Mouse (Mus musculus): ENCODE measurements around the gene Snrpd3. TPM values are rescaled to one million over a fixed set of nuclear protein-coding genes. Genes with fewer than 3 reads are reported as not detected.
"Not testable (repeated sequence)": the region's sequence is repeated elsewhere in the genome, so short reads cannot be mapped to it uniquely, and the experiment has no call there.

Gene Snrpd3
- polyA plus RNA-seq (2015; fragmentation: Nextera tagmentation; extraction: Ambion mirVana) = 62.6 and 63.3 TPM in 2 replicates

DNA sequence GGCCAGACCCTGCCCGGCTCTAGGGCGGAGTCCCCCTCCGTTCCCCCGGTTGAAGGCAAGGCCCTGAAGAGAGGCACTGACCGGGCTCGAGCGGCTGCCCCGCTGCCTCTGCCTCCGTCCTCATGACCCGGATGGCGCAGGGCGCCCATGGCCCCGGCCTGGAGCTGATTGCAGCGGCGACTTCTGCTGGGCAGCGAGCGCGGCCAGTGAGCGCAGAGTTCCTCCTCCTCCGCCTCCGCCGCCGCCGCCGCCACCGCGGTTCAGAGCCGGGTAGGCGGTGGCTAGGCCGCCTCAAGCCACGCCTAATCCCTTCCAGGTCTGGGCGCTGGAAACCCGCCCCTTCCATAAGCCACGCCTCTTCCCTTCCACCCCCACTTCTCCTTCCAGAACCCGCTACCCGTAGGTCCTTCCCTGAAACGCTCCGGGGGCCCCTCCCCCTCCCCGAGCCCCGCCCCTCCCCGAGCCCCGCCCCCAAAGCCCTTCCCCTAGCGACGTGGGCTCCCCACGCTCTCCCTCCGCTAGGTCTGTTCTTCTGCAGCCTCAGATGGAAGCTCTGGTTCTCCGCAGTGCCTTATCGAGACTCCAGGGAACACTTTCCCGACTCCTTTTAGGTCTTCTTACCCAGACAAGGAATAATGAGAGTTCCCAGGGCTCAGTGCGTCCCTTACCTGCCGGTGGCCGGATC is at the start of gene Snrpd3:
Gene Snrpd3 (plus strand): TSS at position 479 of the 685 bp plus-strand sequence.
- Histone ChIP-seq H3K4me3 (ENCODE audit: low read depth, low read length) (peak within 1 kb of the TSS; percentile 77), H3K9me3 (ENCODE audit: control insufficient read depth) (no peaks in the 10 kb centered on the region), H3K4me2 (replicated peaks; ENCODE audit: low read depth) (peak within 1 kb of the TSS; percentile 82), H3K27ac (ENCODE audit: low read depth, low read length) (peak within 1 kb of the TSS; percentile 99), H3K9ac (ENCODE audit: low read depth, low read length) (peak within 1 kb of the TSS; percentile 92), H3K36me3 (ENCODE audit: control insufficient read depth, insufficient read depth) (peaks cover 21% of the 10 kb centered on the region; the same call in 1 of the 2 replicates), H3K4me1 (replicated peaks; ENCODE audit: control insufficient read depth, insufficient read depth, low read length) (peaks cover 11% of the 10 kb centered on the region; the same call in 1 of the 2 replicates), H3K27me3 (replicated peaks; ENCODE audit: control insufficient read depth, insufficient read depth, low read length) (no peaks in the 10 kb centered on the region)
- ATAC-seq = peak; percentile 90
- TF ChIP-seq CTCF (IDR thresholded peaks at IDR 0.05; ENCODE audit: low read depth) = no peak
- under 1% methylated on average over 47 of the region's 52 CpGs for WGBS

DNA sequence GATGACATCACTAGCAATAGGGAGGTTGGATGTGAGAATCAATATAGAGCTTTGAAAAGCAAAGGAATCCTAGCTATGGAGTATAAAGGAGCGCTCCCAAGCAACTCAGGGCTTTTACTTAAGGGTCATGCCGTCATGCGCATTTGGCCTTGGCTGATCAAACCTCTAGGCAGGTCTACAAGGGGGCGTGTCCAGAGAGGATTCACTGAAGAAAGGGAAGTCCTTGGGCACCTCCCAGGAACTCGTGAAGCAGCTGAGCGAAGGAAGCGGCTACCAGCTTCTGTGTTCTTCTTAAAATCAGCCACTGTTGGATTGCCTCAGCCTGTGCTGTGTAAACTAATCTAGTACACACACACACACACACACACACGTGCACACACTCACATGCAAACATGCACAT is 43.9 kb upstream of the Snrpd3 start:
- no peak overlapping the region for H3K9ac ChIP-seq (ENCODE audit: low read depth, low read length)

DNA sequence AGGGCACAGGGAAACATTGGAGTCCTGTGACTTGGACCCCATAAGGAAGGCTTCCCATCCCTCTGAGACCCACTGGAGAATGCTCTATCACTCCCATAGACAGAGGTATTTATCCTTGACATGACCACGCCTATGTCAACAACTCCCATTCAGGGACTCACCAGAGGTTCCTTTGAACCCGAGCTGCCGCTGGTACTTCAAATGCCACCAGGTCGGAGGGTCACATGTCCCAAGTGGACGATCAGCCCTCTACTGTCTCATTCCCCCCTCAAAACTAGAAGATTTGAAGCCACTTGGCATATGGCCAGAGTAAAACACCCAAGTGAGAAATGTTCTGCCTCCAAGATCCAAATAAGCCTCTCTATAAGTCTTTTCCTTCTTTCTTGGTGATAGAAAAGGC is 42.8 kb upstream of the Snrpd3 start:
- TF ChIP-seq CTCF (IDR thresholded peaks at IDR 0.05; ENCODE audit: low read depth) = no peak
- Histone ChIP-seq H3K9me3 (ENCODE audit: control insufficient read depth) (no peaks in the 10 kb centered on the region), H3K4me3 (ENCODE audit: low read depth, low read length) (no peak overlapping the region), H3K4me1 (replicated peaks; ENCODE audit: control insufficient read depth, insufficient read depth, low read length) (no peaks in the 10 kb centered on the region), H3K4me2 (replicated peaks; ENCODE audit: low read depth) (no peak overlapping the region), H3K27me3 (replicated peaks; ENCODE audit: control insufficient read depth, insufficient read depth, low read length) (no peaks in the 10 kb centered on the region), H3K27ac (ENCODE audit: low read depth, low read length) (no peak overlapping the region), H3K9ac (ENCODE audit: low read depth, low read length) (no peak overlapping the region), H3K36me3 (ENCODE audit: control insufficient read depth, insufficient read depth) (no peaks in the 10 kb centered on the region)
- ATAC-seq = no peak
- 25% methylated on average over 5 of the region's 5 CpGs for WGBS

More for the DNA sequence above, 43.9 kb upstream of the Snrpd3 start:
- H3K9me3 ChIP-seq (ENCODE audit: control insufficient read depth) = no peaks in the 10 kb centered on the region
- H3K4me3 ChIP-seq (ENCODE audit: low read depth, low read length) = no peak overlapping the region
- no peak for TF ChIP-seq CTCF (IDR thresholded peaks at IDR 0.05; ENCODE audit: low read depth)
- no peaks in the 10 kb centered on the region for H3K4me1 ChIP-seq (replicated peaks; ENCODE audit: control insufficient read depth, insufficient read depth, low read length)
- no peak overlapping the region for H3K4me2 ChIP-seq (replicated peaks; ENCODE audit: low read depth)
- H3K27ac ChIP-seq (ENCODE audit: low read depth, low read length) = no peak overlapping the region
- no peak for ATAC-seq
- 72% methylated on average over 8 of the region's 8 CpGs for WGBS
- H3K27me3 ChIP-seq (replicated peaks; ENCODE audit: control insufficient read depth, insufficient read depth, low read length) = no peaks in the 10 kb centered on the region
- H3K36me3 ChIP-seq (ENCODE audit: control insufficient read depth, insufficient read depth) = no peaks in the 10 kb centered on the region

DNA sequence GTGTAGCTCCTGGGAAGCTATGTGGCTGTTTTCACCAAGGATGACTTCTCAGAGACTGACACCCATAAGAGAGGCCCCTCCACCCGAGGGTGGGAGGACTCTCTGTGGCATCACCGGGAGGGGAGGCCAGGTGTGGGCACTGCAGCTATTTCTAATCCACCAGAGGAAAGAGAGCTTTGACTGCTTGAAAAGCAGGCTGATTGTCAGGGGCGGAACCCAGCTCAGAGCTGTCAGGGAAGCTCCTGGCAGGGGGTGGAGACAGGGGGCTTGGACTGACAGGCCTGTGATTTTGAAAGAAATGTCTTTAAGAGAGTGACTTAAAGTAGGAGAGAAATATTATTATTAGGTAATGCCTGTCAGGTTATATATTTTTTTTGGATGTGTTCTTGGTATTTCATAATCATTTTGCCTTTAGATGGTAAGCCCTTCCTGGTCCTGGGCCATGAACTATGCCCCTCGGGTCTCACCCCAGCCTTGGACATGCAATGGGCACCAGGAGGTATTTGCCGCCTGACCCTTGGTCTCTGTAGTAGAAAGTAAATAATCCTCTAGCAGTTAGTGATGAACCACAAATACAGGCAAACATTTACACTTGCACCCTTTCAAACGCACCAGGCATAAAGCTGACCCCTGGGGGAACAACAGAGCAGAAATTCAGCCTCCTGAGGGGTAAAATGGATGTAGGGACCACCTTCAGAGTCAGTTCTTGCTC is 42.1 kb upstream of the Snrpd3 start:
- not testable (repeated sequence) for H3K9ac ChIP-seq (ENCODE audit: low read depth, low read length); H3K9me3 ChIP-seq (ENCODE audit: control insufficient read depth); H3K27me3 ChIP-seq (replicated peaks; ENCODE audit: control insufficient read depth, insufficient read depth, low read length); H3K36me3 ChIP-seq (ENCODE audit: control insufficient read depth, insufficient read depth); H3K4me2 ChIP-seq (replicated peaks; ENCODE audit: low read depth); H3K27ac ChIP-seq (ENCODE audit: low read depth, low read length); H3K4me3 ChIP-seq (ENCODE audit: low read depth, low read length); H3K4me1 ChIP-seq (replicated peaks; ENCODE audit: control insufficient read depth, insufficient read depth, low read length); ATAC-seq
- WGBS = 36% methylated on average over 4 of the region's 6 CpGs

DNA sequence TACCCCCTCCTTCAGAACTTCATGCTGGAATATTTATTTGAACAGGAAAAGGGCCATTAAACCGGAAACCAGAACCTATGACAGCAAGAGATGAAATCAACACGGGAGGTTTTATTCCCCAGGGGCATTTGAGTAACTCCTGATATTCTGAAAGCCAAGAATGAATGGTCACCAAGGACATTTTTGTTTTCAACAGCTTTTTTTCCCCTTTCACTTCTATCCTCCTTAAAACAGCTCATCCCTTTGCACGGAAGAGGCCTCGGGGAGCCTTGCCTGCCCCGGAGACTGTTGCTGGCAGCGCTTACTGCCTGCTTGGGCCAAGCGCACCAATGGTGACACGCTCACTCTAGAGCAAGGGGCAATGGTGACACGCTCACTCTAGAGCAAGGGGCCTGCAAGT is 40.3 kb upstream of the Snrpd3 start:
- 75% methylated on average over 9 of the region's 9 CpGs for WGBS
- H3K27ac ChIP-seq (ENCODE audit: low read depth, low read length) = no peak overlapping the region

DNA sequence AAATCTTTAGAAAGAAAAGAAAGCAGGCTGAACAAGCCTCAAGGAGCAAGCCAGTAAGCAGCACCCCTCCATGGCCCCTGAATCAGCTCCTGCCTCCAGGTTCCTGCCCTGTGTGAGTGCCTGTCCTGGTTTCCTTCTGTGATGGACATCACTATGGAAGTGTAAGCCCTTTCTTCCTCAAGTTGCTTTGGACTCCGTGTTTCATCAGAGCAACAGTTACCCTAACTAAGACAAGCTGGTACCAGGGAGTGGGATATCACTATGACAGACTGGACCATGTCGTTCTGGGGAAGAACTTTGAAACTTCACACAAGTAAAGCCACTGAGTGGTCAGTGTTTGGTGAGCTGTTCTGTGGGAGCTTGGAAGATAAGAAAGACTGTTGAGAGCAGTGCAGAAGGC is 37.4 kb upstream of the Snrpd3 start:
- ATAC-seq = no peak
- Histone ChIP-seq H3K36me3 (ENCODE audit: control insufficient read depth, insufficient read depth) (no peaks in the 10 kb centered on the region), H3K27ac (ENCODE audit: low read depth, low read length) (no peak overlapping the region), H3K9ac (ENCODE audit: low read depth, low read length) (no peak overlapping the region), H3K27me3 (replicated peaks; ENCODE audit: control insufficient read depth, insufficient read depth, low read length) (no peaks in the 10 kb centered on the region), H3K4me1 (replicated peaks; ENCODE audit: control insufficient read depth, insufficient read depth, low read length) (no peaks in the 10 kb centered on the region), H3K4me3 (ENCODE audit: low read depth, low read length) (no peak overlapping the region), H3K4me2 (replicated peaks; ENCODE audit: low read depth) (no peak overlapping the region), H3K9me3 (ENCODE audit: control insufficient read depth) (no peaks in the 10 kb centered on the region)
- 82% methylated on average over 2 of the region's 2 CpGs for WGBS
- no peak for TF ChIP-seq CTCF (IDR thresholded peaks at IDR 0.05; ENCODE audit: low read depth)

More for the DNA sequence above, 40.3 kb upstream of the Snrpd3 start:
- H3K4me2 ChIP-seq (replicated peaks; ENCODE audit: low read depth) = no peak overlapping the region
- H3K4me3 ChIP-seq (ENCODE audit: low read depth, low read length) = no peak overlapping the region
- no peaks in the 10 kb centered on the region for H3K36me3 ChIP-seq (ENCODE audit: control insufficient read depth, insufficient read depth)
- H3K4me1 ChIP-seq (replicated peaks; ENCODE audit: control insufficient read depth, insufficient read depth, low read length) = no peaks in the 10 kb centered on the region
- no peak for TF ChIP-seq CTCF (IDR thresholded peaks at IDR 0.05; ENCODE audit: low read depth)
- no peaks in the 10 kb centered on the region for H3K9me3 ChIP-seq (ENCODE audit: control insufficient read depth)
- H3K27me3 ChIP-seq (replicated peaks; ENCODE audit: control insufficient read depth, insufficient read depth, low read length) = no peaks in the 10 kb centered on the region
- no peak for ATAC-seq
- H3K9ac ChIP-seq (ENCODE audit: low read depth, low read length) = no peak overlapping the region

Measured in intestine, postnatal 0 days (tissue).